Mouse (Mus musculus): Measurements from ENCODE around the gene Tm2d3. TPM values are rescaled to one million over a fixed set of nuclear protein-coding genes. Genes with fewer than 3 reads are reported as not detected.
A peak's percentile ranks its signal among the peaks of the same experiment; 100 is the strongest.

The Tm2d3 gene
- polyA plus RNA-seq, 1 experiment from 2014 or later, result 109 TPM

DNA sequence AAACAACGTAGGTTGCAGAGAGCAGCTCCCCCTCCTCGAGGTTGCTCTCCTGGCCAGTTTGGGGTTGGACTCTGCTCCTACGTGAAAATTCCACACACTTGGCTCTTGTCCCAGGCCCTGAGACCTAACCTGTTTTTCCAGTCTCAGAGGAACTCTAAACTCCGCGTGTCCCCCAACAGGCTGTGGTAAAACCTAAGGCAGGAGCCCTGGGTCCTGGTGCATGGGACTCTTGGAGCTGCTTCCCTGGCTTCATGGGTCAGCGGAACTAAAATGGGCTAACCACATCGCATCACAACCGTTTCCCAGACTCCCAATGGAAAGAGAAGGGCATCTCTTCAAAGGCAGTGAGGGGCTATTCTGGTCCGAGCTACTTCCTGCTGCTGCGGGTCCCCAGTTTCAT is 1.9 kb downstream of the Tm2d3 start:
- no peak for DNase-seq (ENCODE audit: low spot score)
- peaks cover 13% of the 10 kb centered on the region for H3K4me1 ChIP-seq (ENCODE audit: control insufficient read depth, insufficient read depth, low read length)
- peak overlapping the region; percentile 91 for H3K9ac ChIP-seq (ENCODE audit: low read length)
- ATAC-seq, result no peak; the same call in 1 of the 2 replicates
- H3K36me3 ChIP-seq (ENCODE audit: control insufficient read depth, insufficient read depth, low read length), result peaks cover 30% of the 10 kb centered on the region
- H3K9me3 ChIP-seq (replicated peaks; ENCODE audit: control insufficient read depth, low read length), result no peaks in the 10 kb centered on the region
- peak overlapping the region; percentile 80 for H3K27ac ChIP-seq (ENCODE audit: low read depth, low read length)
- WGBS, result under 1% methylated on average over 10 of the region's 10 CpGs
- peak overlapping the region; percentile 76 for H3K4me2 ChIP-seq (ENCODE audit: low read length)
- H3K4me3 ChIP-seq (ENCODE audit: low read depth, low read length), result peak overlapping the region; percentile 83
- no peaks in the 10 kb centered on the region for H3K27me3 ChIP-seq (replicated peaks; ENCODE audit: control insufficient read depth, insufficient read depth, low read length)

DNA sequence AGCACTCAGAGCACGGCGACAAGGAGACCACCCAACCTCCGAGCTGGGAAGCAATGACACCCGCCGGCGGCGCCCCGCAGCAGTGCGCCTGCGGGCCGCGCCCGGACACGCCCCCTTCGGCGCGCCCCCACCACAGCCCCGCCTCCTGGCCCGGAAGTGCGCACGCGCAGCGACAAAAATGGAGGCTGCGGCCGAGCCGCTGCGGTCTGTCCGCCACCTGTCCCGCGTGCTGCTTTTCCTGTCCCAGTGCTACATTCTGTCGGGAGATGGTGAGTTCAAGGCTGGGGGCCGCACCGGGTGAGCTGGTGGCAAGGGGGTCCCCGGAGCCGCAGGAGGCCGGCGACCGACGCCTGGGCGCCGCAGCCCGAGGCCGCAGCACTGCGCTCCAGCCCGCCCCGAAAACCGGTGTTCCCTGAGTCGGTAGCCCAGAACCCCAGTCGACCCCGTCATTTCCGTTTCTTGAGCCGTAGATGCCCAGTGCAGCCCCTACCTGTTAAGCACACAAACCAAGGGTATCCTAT is 2.4 kb downstream of the Tm2d3 start:
- WGBS, result under 1% methylated on average over 43 of the region's 52 CpGs
- Histone ChIP-seq H3K9me3 (replicated peaks; ENCODE audit: control insufficient read depth, low read length) (no peaks in the 10 kb centered on the region), H3K36me3 (ENCODE audit: control insufficient read depth, insufficient read depth, low read length) (peaks cover 35% of the 10 kb centered on the region), H3K27ac (ENCODE audit: low read depth, low read length) (peak overlapping the region; percentile 80), H3K4me3 (ENCODE audit: low read depth, low read length) (peak overlapping the region; percentile 83), H3K4me2 (ENCODE audit: low read length) (peak overlapping the region; percentile 76), H3K9ac (ENCODE audit: low read length) (peak overlapping the region; percentile 91), H3K4me1 (ENCODE audit: control insufficient read depth, insufficient read depth, low read length) (peaks cover 13% of the 10 kb centered on the region), H3K27me3 (replicated peaks; ENCODE audit: control insufficient read depth, insufficient read depth, low read length) (no peaks in the 10 kb centered on the region)
- ATAC-seq (peak; percentile 97), DNase-seq (ENCODE audit: low spot score) (peak; percentile 90)

DNA sequence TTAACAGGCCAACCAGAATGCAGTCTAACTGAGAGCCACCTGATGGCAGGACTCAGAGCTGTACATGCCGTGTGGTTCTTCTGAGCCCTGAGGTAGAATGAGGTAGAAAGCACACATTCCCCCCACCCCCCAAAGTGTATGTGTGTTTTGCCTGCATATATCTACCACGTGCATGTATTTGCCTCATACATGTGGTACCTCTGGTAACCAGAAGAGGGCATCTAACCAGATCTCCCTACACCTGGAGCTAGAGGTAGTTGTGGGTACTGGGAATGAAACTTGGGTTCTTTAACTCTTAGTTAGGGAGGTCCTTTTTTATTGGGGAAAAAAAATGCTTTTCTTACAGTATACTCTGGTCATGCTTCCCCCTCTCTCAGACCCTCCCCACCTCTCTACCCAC is 5.5 kb downstream of the Tm2d3 start:
- 58% methylated on average over 2 of the region's 2 CpGs for WGBS
- no peak for ATAC-seq

DNA sequence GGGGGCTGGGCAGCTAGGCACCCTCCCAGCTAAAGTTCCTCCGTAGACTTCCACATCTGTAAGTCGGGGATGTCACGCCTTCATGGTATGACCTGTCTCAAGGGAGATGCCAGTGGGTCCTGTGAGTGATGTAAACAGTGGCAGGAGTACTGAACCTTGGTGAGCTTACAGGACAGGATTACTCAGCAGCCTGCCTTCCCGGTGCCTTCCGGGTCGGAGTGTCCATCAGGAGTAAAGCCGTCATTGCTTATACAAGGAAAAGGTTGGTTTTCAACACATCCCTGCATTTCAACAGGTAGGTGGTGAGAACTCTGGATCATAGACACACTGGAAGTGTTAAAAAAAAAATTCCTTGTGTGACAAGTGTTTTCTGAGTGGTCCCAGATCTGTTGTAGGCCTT is 11.1 kb downstream of the Tm2d3 start:
- WGBS, result 94% methylated on average over 7 of the region's 7 CpGs
- no peak for ATAC-seq
- Histone ChIP-seq H3K27ac (ENCODE audit: low read depth, low read length) (no peak overlapping the region), H3K36me3 (ENCODE audit: control insufficient read depth, insufficient read depth, low read length) (peaks cover 53% of the 10 kb centered on the region), H3K4me1 (ENCODE audit: control insufficient read depth, insufficient read depth, low read length) (no peaks in the 10 kb centered on the region), H3K9ac (ENCODE audit: low read length) (no peak overlapping the region), H3K9me3 (replicated peaks; ENCODE audit: control insufficient read depth, low read length) (no peaks in the 10 kb centered on the region), H3K4me3 (ENCODE audit: low read depth, low read length) (no peak overlapping the region), H3K4me2 (ENCODE audit: low read length) (no peak overlapping the region), H3K27me3 (replicated peaks; ENCODE audit: control insufficient read depth, insufficient read depth, low read length) (no peaks in the 10 kb centered on the region)
- no peak for DNase-seq (ENCODE audit: low spot score)

More for the DNA sequence above, 5.5 kb downstream of the Tm2d3 start:
- peaks cover 60% of the 10 kb centered on the region for H3K36me3 ChIP-seq (ENCODE audit: control insufficient read depth, insufficient read depth, low read length)
- peak; percentile 11 for DNase-seq (ENCODE audit: low spot score)
- no peaks in the 10 kb centered on the region for H3K27me3 ChIP-seq (replicated peaks; ENCODE audit: control insufficient read depth, insufficient read depth, low read length)
- no peak overlapping the region for H3K27ac ChIP-seq (ENCODE audit: low read depth, low read length)
- peaks cover 13% of the 10 kb centered on the region for H3K4me1 ChIP-seq (ENCODE audit: control insufficient read depth, insufficient read depth, low read length)
- no peak overlapping the region for H3K4me3 ChIP-seq (ENCODE audit: low read depth, low read length)
- no peak overlapping the region for H3K9ac ChIP-seq (ENCODE audit: low read length)
- H3K4me2 ChIP-seq (ENCODE audit: low read length), result no peak overlapping the region
- H3K9me3 ChIP-seq (replicated peaks; ENCODE audit: control insufficient read depth, low read length), result no peaks in the 10 kb centered on the region

DNA sequence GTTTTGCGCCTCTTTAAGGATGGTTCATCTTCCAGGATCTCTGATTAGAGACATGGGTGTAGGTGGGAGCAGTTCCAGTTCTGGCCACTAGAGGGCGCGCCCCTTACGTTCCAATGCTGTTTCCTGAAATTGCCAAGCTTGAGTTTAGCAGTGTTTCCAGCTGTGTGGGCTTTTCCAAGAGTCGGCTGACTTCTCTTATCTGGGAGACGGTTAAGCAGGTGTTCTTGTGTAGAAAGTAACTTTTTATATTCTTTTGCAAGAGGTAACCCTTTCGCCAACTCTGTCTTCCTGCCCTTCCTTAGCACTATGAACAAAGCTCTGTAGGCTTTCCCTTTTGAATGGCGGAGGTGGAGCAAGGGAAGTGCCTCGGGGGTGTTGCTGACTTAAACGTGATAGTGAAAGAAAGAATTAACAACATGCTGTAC is 13.9 kb downstream of the Tm2d3 start:
- Histone ChIP-seq H3K4me3 (ENCODE audit: low read depth, low read length) (no peak overlapping the region), H3K27ac (ENCODE audit: low read depth, low read length) (no peak overlapping the region), H3K4me2 (ENCODE audit: low read length) (peak overlapping the region; percentile 28), H3K36me3 (ENCODE audit: control insufficient read depth, insufficient read depth, low read length) (peaks cover 28% of the 10 kb centered on the region), H3K4me1 (ENCODE audit: control insufficient read depth, insufficient read depth, low read length) (no peaks in the 10 kb centered on the region), H3K27me3 (replicated peaks; ENCODE audit: control insufficient read depth, insufficient read depth, low read length) (no peaks in the 10 kb centered on the region), H3K9ac (ENCODE audit: low read length) (no peak overlapping the region), H3K9me3 (replicated peaks; ENCODE audit: control insufficient read depth, low read length) (no peaks in the 10 kb centered on the region)
- 9% methylated on average over 10 of the region's 10 CpGs for WGBS
- ATAC-seq (peak; percentile 62; the same call in 1 of the 2 replicates), DNase-seq (ENCODE audit: low spot score) (peak; percentile 90)

DNA sequence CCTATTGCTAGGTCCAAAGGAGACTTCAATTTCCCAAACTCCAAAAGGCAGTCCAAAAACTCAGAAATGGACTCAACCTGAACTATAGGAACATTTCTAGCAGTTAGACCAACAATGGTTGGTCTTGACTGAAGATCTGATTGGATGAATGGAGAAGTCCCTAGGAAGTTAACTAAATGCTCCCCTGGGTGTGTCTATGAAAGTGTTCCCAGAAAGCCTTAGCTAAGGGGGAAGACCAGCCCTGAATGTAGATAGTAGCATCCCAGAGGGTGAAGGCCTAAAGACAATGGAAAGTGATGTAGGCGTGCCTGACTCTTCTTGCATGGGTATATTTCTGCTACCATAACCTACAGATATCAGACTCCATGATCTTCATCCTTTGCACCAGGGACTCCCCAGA is 17.5 kb downstream of the Tm2d3 start:
- 89% methylated on average over 1 of the region's 1 CpGs for WGBS
- no peaks in the 10 kb centered on the region for H3K9me3 ChIP-seq (replicated peaks; ENCODE audit: control insufficient read depth, low read length)
- DNase-seq (ENCODE audit: low spot score) (no peak), ATAC-seq (no peak)
- no peaks in the 10 kb centered on the region for H3K4me1 ChIP-seq (ENCODE audit: control insufficient read depth, insufficient read depth, low read length)
- H3K27me3 ChIP-seq (replicated peaks; ENCODE audit: control insufficient read depth, insufficient read depth, low read length), result no peaks in the 10 kb centered on the region
- no peak overlapping the region for H3K4me2 ChIP-seq (ENCODE audit: low read length)
- no peak overlapping the region for H3K9ac ChIP-seq (ENCODE audit: low read length)
- no peak overlapping the region for H3K27ac ChIP-seq (ENCODE audit: low read depth, low read length)
- H3K36me3 ChIP-seq (ENCODE audit: control insufficient read depth, insufficient read depth, low read length), result no peaks in the 10 kb centered on the region
- H3K4me3 ChIP-seq (ENCODE audit: low read depth, low read length), result no peak overlapping the region

DNA sequence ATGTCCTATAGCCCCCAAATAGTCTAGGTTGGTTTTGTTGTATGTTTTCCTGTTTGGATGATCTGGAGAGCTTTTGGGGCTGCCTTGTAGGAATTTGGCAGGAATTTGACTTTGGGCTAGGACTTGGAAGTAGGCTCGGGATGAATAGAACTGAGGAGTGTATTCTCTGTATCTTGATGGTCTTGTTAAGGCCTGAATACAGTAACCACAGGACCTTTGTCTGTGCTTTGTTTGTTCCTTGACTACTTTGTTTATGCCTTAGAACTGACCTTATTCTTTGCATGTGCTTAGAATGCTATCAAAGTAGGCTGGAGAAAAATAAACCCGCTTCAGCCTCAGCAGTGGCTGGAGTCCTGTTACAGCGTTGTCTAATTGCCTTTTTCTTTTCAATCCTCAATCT is 19.3 kb downstream of the Tm2d3 start:
- ATAC-seq, result no peak
- H3K36me3 ChIP-seq (ENCODE audit: control insufficient read depth, insufficient read depth, low read length), result no peaks in the 10 kb centered on the region

DNA sequence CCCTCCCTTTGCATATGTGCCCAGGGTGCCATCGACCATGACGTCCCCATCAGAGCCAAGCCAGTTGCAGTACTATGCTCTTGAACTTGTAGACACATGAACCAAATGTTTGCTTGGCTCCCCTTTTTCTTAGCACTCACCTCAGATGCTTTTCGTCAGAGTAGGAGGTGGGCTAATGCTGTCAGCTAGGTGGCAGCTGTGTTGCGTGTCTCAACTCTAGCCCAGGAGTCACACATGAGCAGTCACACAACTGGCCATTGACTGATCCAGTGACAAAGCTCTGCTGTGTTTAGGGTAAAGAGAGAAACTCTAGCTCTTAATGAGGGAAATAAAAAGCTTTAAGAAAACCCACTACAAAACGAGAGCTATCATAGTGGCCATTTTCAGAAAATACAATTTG is 22.8 kb downstream of the Tm2d3 start:
- no peak overlapping the region for H3K9ac ChIP-seq (ENCODE audit: low read length)
- ATAC-seq (no peak), DNase-seq (ENCODE audit: low spot score) (peak; percentile 5)
- no peaks in the 10 kb centered on the region for H3K27me3 ChIP-seq (replicated peaks; ENCODE audit: control insufficient read depth, insufficient read depth, low read length)
- no peaks in the 10 kb centered on the region for H3K9me3 ChIP-seq (replicated peaks; ENCODE audit: control insufficient read depth, low read length)
- H3K4me1 ChIP-seq (ENCODE audit: control insufficient read depth, insufficient read depth, low read length), result no peaks in the 10 kb centered on the region
- no peak overlapping the region for H3K4me2 ChIP-seq (ENCODE audit: low read length)
- WGBS, result 70% methylated on average over 5 of the region's 5 CpGs
- no peak overlapping the region for H3K4me3 ChIP-seq (ENCODE audit: low read depth, low read length)
- no peaks in the 10 kb centered on the region for H3K36me3 ChIP-seq (ENCODE audit: control insufficient read depth, insufficient read depth, low read length)
- no peak overlapping the region for H3K27ac ChIP-seq (ENCODE audit: low read depth, low read length)

More for the DNA sequence above, 19.3 kb downstream of the Tm2d3 start:
- H3K27ac ChIP-seq (ENCODE audit: low read depth, low read length), result no peak overlapping the region
- no peak overlapping the region for H3K4me3 ChIP-seq (ENCODE audit: low read depth, low read length)
- H3K27me3 ChIP-seq (replicated peaks; ENCODE audit: control insufficient read depth, insufficient read depth, low read length), result no peaks in the 10 kb centered on the region
- H3K9ac ChIP-seq (ENCODE audit: low read length), result no peak overlapping the region
- no peak for DNase-seq (ENCODE audit: low spot score)
- H3K4me2 ChIP-seq (ENCODE audit: low read length), result no peak overlapping the region
- H3K4me1 ChIP-seq (ENCODE audit: control insufficient read depth, insufficient read depth, low read length), result no peaks in the 10 kb centered on the region
- no peaks in the 10 kb centered on the region for H3K9me3 ChIP-seq (replicated peaks; ENCODE audit: control insufficient read depth, low read length)
- 78% methylated on average over 3 of the region's 3 CpGs for WGBS

DNA sequence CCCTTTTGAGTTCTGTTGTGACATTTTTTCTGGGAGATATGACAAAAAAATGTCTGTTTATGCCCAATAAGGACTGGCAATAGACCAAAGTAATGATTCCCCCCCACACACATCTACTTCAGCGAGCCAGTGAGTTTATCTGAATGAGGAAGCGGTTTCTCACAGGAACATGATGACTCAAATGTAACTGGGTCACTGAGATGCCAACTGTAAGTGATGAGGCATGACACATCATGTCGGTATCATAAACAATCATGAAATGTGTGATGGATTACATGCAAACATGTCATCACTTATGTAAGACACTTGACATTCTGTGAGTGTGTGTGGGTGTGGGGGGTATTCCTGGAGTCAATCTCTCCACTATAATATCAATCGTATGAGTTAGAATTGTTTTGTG is 23.3 kb downstream of the Tm2d3 start:
- Histone ChIP-seq H3K4me3 (ENCODE audit: low read depth, low read length) (no peak overlapping the region), H3K27ac (ENCODE audit: low read depth, low read length) (no peak overlapping the region), H3K36me3 (ENCODE audit: control insufficient read depth, insufficient read depth, low read length) (no peaks in the 10 kb centered on the region), H3K4me2 (ENCODE audit: low read length) (no peak overlapping the region), H3K27me3 (replicated peaks; ENCODE audit: control insufficient read depth, insufficient read depth, low read length) (no peaks in the 10 kb centered on the region), H3K9ac (ENCODE audit: low read length) (no peak overlapping the region), H3K4me1 (ENCODE audit: control insufficient read depth, insufficient read depth, low read length) (no peaks in the 10 kb centered on the region), H3K9me3 (replicated peaks; ENCODE audit: control insufficient read depth, low read length) (no peaks in the 10 kb centered on the region)
- WGBS, result 84% methylated on average over 4 of the region's 4 CpGs
- ATAC-seq (no peak), DNase-seq (ENCODE audit: low spot score) (peak; percentile 21)

Data from forebrain, embryonic 14.5 days (tissue).